Mouse (Mus musculus) c-Kit-positive CD71-negative TER-119-negative erythroid progenitor cells, embryonic 14.5 days (primary cell): ENCODE results near the gene Myo1d.
A peak's percentile ranks its signal among the peaks of the same experiment; 100 is the strongest.

ENCODE experiments used
- DNase-seq: peaks from one replicate; pipeline ENCODE4 v3.0.0-alpha.2; 2013; ENCODE audit warnings: low read depth

Myo1d gene

GRCm38 (mm10) chr11:80779527-80780344, at the start of gene Myo1d:
Myo1d (minus strand) TSS chr11:80780025.
- peak; percentile 73 for DNase-seq

GRCm38 (mm10) chr11:80821794-80822193, 42.0 kb upstream of the Myo1d start:
- no peak for DNase-seq

- DNase-seq, result no peak
These were observed 41.5 kb upstream of the Myo1d start for GRCm38 (mm10) chr11:80821296-80821695.

- no peak for DNase-seq
These were observed 40.3 kb upstream of the Myo1d start for GRCm38 (mm10) chr11:80820085-80820484.

- DNase-seq, result peak; percentile 50
These were observed 38.4 kb upstream of the Myo1d start for GRCm38 (mm10) chr11:80818060-80818697.

GRCm38 (mm10) chr11:80815354-80815753, 35.5 kb upstream of the Myo1d start:
- DNase-seq, result no peak

GRCm38 (mm10) chr11:80811156-80811555, 31.3 kb upstream of the Myo1d start:
- DNase-seq, result no peak

GRCm38 (mm10) chr11:80809993-80810821, 30.4 kb upstream of the Myo1d start, which contains the start of gene Tmem98:
Tmem98 (plus strand) TSS chr11:80810175.
- DNase-seq, result no peak

GRCm38 (mm10) chr11:80809666-80809992, 29.8 kb upstream of the Myo1d start:
- DNase-seq, result no peak

- DNase-seq, result no peak
These were observed 28.8 kb upstream of the Myo1d start for GRCm38 (mm10) chr11:80808551-80809070.

GRCm38 (mm10) chr11:80802706-80803105, 22.9 kb upstream of the Myo1d start:
- DNase-seq, result no peak

- DNase-seq, result no peak
These were observed 20.2 kb upstream of the Myo1d start for GRCm38 (mm10) chr11:80799979-80800378.

GRCm38 (mm10) chr11:80795431-80795830, 15.6 kb upstream of the Myo1d start:
- no peak for DNase-seq

- DNase-seq, result no peak
These were observed 14.5 kb upstream of the Myo1d start for GRCm38 (mm10) chr11:80794290-80794689.

- no peak for DNase-seq
These were observed 13.6 kb upstream of the Myo1d start for GRCm38 (mm10) chr11:80793386-80793785.

- DNase-seq, result no peak
These were observed 12.0 kb upstream of the Myo1d start for GRCm38 (mm10) chr11:80791677-80792432.

- DNase-seq, result no peak
These were observed 10.6 kb upstream of the Myo1d start for GRCm38 (mm10) chr11:80790413-80790812.

- no peak for DNase-seq
These were observed 9.9 kb upstream of the Myo1d start for GRCm38 (mm10) chr11:80789647-80790240.

- peak; percentile 46 for DNase-seq
These were observed 5.8 kb upstream of the Myo1d start for GRCm38 (mm10) chr11:80785672-80786071.

- DNase-seq, result no peak
These were observed 4.5 kb upstream of the Myo1d start for GRCm38 (mm10) chr11:80784294-80784743.

- no peak for DNase-seq
These were observed 3.6 kb upstream of the Myo1d start for GRCm38 (mm10) chr11:80783460-80783859.
